Mouse (Mus musculus) induced T-regulatory cell, adult 2 months (primary cell): ENCODE results near the gene Chrm2.

Source experiments
- DNase-seq: peaks from one replicate; pipeline ENCODE4 v3.0.0-alpha.2; 2012; ENCODE audit warnings: low read depth

Gene Chrm2

GRCm38 (mm10) chr6:36387612-36388400, at the start of gene Chrm2:
Chrm2 (plus strand) TSS chr6:36388084.
- no peak for DNase-seq

- DNase-seq, result no peak
Observed at GRCm38 (mm10) chr6:36373983-36374382, 13.9 kb upstream of the Chrm2 start.

DNA sequence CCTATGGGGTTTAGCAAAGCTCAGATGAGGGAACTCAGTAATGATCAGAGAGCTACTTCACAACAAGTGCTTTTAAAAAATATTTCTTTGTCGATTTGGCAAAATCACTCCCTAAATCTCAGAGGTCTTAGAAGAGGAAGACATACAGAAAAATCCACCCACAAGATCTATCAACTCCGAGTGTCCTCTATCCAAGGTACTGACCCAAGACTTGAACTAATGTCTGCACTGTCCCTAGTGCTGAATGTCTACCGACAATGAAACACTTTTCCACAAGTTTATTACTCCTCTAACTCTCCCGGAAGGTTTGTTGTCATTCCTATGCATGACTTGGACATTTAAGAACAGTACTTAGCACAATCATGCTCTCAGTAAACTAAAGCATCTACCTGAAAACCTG, 9.9 kb upstream of the Chrm2 start:
- DNase-seq, result no peak

GRCm38 (mm10) chr6:36384102-36384501, 3.8 kb upstream of the Chrm2 start:
- DNase-seq, result no peak

DNA sequence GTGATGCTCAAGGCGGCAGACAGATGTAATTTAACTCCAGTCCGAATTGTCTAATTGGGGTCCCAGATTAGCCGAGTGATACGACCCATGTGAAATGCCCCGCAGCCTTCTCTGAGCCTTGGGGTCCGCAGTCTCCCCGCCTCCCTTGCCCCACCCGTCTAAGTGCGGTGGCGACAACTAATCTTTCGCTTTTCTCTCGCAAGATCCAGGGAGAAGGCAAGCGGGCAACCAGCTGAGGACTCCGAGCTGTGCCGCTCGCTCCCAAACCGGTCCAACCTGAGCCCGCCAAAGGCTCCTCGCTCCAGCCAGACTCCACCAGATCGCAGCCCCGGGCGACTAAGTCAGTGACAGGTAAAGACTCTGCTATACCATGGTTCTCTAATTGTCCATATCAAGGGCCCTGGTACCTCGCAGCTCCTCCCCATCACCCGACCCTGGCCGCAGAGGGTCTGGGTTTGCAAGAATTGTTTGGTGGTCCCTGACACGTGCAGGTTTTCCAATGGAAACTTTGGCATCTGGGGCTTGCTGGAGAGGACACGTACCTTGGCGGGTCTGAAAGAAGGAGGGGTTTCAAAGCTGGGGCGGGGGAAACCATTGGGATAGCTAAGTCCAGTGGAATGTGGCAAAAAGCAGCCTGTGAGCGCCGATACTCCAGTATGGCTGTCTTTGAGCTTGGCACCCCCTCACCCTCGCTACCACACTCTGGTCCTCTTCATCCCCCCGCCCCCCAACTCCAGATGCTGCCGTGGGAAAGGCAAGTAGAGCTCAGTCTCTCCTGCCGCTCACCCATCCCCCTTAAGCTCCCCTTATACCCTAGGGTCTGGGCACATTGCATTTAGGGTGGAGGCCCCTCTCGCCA, 746 bp downstream of the Chrm2 start:
- no peak for DNase-seq

DNA sequence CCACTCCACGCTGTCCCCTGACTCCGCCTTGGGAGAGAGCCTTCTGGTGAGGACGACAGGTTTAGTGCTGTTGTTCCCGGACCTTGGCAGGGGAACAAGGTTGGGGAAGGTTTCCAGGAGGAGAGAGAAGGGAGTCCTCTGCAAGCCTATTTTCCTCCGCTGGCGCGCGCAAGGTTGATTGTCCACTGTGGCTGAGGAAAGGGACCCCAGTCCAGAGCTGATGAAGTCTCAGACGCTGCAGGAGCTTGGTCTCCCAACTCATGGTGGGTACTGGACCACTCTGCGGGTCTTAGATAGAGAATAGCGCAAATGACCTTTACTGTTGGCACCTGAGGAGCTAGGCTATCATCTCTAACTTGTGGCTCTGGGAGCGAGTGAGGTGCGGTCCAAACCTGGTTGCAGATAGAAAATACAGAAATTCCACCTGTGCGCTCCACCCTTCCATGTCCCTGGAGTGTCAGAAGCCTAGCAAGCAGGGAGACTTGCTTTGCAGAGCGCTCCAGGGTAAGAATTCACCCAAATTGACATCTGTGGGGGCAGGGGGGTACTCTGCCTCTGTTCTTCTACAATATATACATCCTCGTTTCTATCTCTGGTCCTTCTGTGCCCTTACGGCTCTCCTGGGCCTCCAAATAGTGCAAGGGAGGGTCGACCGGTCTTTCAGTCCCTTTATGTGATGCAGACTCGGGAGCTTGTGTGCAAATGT, 1.5 kb downstream of the Chrm2 start:
- no peak for DNase-seq

GRCm38 (mm10) chr6:36393705-36394104, 5.8 kb downstream of the Chrm2 start:
- no peak for DNase-seq

DNA sequence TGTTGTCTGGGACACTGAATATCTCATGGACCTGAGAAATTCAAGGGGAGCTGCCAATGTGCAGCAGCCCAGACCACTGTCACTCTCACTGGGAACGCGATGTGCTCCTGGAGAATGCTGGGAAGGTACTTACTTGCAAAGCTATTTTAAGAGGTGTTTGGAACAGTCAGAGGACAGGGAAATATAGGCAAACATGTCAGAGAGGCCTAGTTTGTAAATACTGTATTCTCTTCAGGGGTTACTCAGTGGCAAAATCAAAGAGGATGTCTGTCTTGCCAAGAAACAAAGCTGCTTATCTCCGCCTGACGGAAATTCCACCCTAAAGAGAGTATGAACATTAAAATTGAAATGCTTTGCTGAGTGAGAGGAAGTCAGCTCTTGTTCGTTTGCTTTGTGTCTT, 17.3 kb downstream of the Chrm2 start:
- no peak for DNase-seq

- DNase-seq, result no peak
Observed at GRCm38 (mm10) chr6:36409016-36409415, 21.1 kb downstream of the Chrm2 start.

GRCm38 (mm10) chr6:36410057-36410456, 22.2 kb downstream of the Chrm2 start:
- no peak for DNase-seq

DNA sequence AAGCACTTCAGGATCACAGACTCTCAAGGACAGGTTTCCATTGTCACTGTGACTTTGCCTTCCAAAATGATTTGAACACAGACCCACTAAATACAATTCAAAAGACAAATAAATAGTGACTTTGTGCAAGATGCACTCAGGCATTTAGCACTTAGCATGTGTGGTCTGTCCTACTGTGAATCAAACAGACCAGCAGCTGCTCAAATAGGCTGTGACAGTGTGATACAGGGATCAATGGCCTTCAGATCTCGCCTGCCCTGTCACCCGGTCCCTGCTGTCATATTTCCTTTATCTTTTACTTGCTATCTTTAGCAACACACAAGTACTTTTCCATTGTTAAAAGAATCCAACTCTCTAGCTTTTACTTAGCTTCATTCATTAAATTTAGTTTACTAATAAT, 31.8 kb downstream of the Chrm2 start:
- DNase-seq, result no peak

DNA sequence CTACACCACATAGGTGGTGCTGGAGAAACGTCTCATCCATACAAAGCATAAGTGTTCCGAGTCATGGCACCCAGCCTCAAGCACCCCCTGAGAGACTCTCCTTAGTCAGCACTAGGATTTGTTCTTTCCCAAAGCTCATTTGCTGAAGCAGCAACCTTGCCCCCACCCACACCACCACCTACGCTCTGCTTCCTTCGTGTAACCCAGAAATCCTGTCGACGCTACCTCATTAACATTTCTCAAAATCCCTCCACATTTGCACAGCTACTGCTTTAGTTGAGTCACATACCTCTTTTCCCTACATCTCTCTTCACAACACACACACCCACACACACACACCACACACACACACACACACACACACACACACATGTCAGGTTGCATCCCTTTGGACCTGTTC, 50.1 kb downstream of the Chrm2 start:
- DNase-seq, result no peak

DNA sequence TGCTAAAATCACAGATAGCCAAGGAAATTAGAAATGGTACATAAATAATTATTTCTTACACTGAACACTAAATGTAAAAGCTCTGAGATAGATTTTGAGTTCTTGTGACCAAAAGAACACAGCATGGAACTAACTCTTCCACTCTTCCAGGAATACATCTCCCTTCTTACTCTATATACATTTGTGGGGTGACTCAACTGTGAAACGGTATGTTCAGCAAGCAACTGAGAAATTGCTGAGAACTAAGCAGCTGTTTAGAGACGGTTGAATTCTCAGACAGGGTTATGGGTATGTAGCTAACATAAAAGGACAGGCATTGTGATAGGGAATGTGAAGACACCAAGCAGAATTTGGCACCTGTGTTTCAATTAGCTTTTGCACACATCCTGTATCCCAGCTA, 51.3 kb downstream of the Chrm2 start:
- no peak for DNase-seq

DNA sequence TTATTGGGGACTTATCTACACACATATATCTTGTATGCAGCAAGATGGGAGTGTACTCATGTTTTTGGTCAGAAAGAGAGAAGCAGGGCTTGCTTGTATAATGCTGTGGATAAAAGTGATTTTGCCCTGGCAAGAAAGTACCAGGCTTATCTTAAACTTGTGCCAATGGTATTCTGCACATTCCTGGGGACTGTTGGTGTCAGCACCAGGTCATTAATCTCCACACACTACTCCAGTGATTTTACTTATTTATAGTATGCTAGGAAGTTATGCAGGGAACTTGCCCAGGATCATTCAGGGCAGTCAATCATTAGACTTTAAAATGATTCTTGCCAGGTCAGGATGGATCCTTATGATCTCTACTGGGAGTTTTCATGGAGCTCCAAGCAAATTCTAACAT, 63.6 kb downstream of the Chrm2 start:
- DNase-seq, result no peak

DNA sequence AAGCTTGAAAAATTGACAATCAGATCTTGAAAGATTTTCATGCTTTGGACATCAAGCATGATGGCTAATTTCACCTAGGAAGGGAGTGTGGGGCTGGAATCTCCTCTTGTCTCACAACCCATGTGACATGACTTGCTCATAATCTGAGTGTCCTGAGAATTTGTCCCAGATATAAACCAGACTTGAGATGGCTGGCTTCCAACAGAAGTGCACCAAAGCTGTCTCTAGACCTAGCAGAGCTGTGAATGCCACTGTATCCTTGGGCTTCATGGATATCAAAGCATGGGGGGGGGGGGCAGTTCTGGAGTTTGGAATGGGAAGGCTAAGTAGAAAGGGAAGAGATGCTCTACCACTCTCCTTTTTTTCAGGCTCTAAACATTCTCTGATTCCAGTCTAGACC, 67.2 kb downstream of the Chrm2 start:
- no peak for DNase-seq

GRCm38 (mm10) chr6:36457015-36457414, 69.1 kb downstream of the Chrm2 start:
- DNase-seq, result no peak

GRCm38 (mm10) chr6:36464008-36464407, 76.1 kb downstream of the Chrm2 start:
- DNase-seq, result no peak

- DNase-seq, result no peak
Observed at GRCm38 (mm10) chr6:36484132-36484665, 96.3 kb downstream of the Chrm2 start.

- no peak for DNase-seq
Observed at GRCm38 (mm10) chr6:36507008-36507663, 119.3 kb downstream of the Chrm2 start.

GRCm38 (mm10) chr6:36507946-36508345, 120.1 kb downstream of the Chrm2 start:
- no peak for DNase-seq

- DNase-seq, result no peak
Observed at GRCm38 (mm10) chr6:36508469-36508868, 120.6 kb downstream of the Chrm2 start.

DNA sequence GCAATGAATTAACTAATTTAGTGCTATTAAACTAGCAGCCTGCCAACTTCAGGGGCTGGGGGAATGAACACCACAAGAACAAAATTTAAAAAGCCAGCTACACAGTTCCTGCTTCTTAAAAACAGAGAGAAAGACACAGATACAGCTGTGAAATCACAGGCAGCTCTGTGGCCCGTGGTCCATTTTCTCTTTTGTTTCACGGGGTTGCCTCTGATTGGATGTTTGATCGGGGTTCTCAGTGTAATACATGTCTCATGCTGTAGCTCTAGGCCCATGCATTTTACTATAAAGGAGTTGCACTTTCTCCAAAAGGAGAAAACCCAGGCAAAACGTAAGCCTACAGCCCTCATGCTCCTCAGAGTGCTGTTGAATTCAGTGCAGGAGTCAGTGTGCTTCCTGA, 128.6 kb downstream of the Chrm2 start:
- no peak for DNase-seq
